Mouse (Mus musculus) embryo, embryonic 11 days (tissue): ENCODE data around the gene Gm12184.
"Not testable (repeated sequence)": the region's sequence is repeated elsewhere in the genome, so short reads cannot be mapped to it uniquely, and the experiment has no call there.

Experiments used
- DNase-seq: peaks from one replicate; pipeline ENCODE4 v3.0.0-alpha.2; 2015

Gm12184 gene

DNA sequence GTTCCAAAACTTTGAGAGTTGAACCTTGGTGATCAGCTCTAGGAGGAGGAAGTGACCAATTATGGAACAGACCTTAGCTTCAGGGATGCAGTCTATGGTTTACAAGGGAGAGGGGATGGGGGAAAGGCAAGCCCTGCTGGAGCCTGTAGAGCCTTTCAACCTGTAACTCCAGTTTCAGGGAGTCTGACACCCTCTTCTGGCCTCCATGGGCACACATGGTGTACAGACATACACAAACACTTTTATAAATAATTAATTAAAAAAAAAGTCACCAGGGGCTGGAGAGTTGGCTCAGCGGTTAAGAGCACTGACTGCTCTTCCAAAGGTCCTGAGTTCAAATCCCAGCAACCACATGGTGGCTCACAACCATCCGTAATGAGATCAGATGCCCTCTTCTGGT is 19.9 kb upstream of the Gm12184 start:
- not testable (repeated sequence) for DNase-seq

DNA sequence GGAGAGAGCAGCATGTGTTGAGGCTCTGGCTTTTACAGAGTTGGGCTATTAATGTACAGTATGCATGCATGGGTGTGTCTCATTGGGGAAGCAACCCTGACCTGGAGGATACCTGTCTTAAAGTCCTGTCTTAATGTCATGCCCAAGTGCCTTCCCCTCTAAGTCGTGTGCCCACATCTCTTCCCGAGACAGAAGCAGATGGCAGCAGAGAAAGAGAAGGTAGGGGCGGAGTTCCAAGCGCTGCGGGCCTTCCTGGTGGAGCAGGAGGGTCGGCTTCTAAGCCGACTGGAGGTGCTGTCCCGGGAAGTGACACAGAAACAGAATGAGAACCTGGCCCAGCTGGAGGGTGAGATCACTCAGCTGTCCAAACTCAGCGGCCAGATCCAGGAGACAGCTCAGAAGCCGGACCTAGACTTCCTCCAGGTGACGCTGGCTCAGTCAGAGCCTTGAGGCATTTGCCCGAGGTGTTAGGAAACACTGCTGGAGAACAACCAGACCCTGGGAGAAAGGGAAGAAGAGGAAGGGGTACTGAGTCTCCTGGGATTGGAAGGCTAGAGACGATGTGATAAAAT is 18.9 kb upstream of the Gm12184 start:
- DNase-seq, result no peak

GRCm38 (mm10) chr11:48844309-48844708 is 17.9 kb upstream of the Gm12184 start:
- no peak for DNase-seq

- DNase-seq, result no peak
Observed at GRCm38 (mm10) chr11:48843202-48843601, 16.7 kb upstream of the Gm12184 start.

- no peak for DNase-seq
Observed at GRCm38 (mm10) chr11:48842378-48842792, 15.9 kb upstream of the Gm12184 start.

DNA sequence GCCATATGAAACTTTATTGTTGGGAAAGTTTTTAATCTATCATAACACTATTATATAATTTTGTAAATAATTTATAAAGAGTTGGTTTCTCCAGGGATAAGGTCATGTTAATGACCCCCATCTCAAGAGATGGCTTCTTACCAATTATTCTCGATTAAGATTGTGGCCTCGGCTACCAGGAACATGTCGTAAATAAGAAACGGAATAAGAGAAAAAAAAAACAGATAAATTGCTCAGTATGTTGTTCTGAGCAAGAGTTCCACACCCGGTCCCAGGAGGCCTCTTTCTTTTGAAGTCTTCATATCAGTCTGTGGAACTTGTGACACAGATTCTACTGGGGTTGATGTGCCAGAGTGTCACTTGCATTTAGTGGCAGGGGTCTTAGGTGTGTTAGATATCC is 14.8 kb upstream of the Gm12184 start:
- no peak for DNase-seq

GRCm38 (mm10) chr11:48840805-48841204 is 14.3 kb upstream of the Gm12184 start:
- DNase-seq, result no peak

DNA sequence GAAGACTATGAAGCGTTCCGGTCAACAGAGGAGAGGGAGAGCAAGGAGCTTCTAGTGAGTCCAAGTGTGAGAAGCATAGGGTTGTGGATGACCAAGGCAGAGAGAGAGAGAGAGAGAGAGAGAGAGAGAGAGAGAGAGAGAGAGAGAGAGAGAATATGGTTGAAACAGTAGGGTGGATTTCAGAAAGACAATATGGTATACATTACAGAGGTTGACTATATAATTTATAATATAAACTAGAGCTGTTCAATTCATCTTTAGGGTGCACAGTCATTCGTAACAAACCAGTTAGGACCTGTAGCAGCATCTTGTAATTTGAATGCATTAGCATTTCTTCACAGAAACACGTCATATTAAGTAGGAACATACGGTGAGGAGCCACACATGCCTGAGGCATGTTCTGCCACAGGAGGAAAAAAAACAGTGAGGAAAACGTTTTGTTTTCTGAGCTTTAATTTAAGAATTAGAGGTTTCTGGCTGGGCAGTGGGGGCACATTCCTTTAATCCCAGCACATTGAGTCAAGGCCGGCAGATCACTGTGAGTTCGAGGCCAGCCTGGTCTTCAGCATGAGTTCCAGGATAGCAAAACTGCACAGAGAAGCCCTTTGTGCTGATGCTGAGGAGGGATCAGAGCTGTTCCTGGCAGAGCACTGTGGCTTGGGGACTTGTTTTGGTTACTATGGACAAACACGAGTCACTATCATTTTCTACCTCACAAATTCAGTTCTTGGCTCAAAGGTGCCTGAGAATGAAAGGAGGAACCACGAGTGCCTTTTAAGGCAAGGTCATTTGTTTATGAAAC is 12.6 kb upstream of the Gm12184 start:
- no peak for DNase-seq

DNA sequence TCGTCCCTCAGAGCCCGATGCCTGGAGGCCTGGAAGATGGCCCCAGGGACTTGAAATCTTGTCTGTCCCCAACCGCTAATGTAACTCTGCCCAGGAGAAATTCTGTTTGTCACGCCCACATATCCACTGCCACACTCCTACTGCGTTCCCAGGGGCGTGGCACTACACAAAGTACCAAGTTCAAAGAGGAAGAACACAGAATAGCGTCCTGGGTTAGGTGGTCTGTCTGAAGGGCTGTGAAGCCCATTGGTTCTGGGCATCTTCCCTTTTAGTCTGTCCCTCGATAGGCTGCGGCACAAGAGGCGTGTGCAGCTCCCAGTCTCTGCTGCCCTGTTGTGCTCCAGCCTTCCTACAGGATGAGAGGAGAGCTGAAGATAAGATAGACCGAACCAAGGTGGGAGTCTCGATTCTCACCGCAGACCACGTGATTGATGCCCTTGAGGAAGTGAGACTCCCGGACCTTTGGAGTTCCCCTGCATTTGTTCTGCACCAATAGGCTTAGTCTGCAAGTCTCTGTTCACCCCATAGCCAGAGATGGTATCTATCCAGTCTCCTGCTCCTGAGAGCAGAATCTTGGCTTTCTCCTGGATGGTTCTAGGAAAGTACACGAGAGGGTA is 11.8 kb upstream of the Gm12184 start:
- peak; percentile 42 for DNase-seq

DNA sequence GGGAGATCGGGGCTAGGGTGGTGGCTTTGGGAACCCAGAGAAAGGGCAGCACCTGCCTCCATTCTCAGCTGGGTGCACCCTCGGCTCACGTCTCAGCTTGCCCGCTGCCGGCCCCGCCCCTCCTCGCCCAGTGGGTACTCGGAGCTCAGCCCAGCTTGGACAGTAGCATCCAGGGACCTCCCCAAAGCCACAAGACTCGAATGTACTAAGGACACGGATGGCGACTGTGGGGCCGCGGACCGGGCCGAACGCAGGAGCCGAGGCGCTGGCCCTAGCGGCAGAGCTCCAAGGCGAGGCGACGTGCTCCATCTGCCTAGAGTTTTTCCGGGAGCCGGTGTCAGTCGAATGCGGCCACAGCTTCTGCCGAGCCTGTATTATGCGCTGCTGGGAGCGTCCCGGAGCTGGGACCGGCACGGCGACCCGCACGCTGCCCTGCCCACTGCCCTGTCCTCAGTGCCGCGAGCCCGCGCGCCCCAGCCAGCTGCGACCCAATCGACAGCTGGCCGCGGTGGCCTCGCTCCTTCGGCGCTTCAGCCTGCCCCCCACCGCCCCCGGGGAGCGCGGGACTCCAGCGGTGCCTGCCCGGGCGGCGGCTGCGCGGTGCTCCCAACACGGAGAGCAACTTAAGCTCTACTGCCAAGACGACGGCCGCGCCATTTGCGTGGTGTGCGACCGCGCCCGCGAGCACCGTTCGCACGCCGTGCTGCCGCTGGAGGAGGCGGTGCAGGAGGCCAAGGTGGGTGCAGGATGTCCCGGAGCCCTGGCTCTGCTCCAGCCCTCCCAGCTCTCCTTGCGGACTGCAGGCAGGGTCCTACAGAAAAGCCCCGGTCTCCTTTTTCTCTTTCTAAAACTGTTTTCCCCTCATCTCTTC is 11.1 kb upstream of the Gm12184 start:
- peak; percentile 68 for DNase-seq

DNA sequence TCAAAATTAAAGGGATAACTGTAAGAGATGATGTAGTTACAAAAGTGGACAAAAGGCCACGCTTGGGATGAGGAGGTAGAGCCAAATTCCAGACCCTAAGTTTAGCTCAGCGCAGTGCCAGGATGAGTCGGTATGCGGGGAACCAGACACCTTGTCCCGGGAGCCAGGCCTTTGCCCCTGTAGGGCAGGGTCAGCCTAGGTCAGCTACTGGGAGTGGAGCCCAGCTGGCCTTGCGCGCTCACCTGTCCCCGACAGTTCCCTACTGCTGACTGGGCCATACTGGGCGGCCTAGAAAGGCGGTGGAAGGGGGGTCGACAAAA is 10.5 kb upstream of the Gm12184 start:
- DNase-seq, result no peak

- no peak for DNase-seq
Observed at GRCm38 (mm10) chr11:48835923-48836322, 9.5 kb upstream of the Gm12184 start.

- DNase-seq, result peak; percentile 88
Observed at GRCm38 (mm10) chr11:48833731-48834639, 7.5 kb upstream of the Gm12184 start.

- DNase-seq, result no peak
Observed at GRCm38 (mm10) chr11:48833078-48833730, 6.7 kb upstream of the Gm12184 start.

DNA sequence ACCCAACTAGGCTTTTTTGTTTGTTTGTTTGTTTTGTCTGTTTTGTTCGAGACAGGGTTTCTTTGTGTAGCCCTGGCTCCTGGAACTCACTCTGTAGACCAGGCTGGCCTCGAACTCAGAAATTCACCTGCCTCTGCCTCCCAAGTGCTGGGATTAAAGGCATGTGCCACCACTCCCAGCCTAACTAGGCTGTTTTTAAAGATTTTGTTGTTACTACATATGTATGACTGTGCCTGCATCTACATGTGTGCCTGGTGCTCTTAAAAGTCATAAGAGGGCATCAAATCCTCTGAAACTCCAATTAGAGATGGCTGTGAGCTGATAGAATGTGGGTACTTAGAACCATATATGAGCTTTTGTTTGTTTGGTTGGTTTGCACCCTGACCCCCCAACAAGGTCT is 4.8 kb upstream of the Gm12184 start:
- no peak for DNase-seq

GRCm38 (mm10) chr11:48830279-48830678 is 3.8 kb upstream of the Gm12184 start:
- no peak for DNase-seq

DNA sequence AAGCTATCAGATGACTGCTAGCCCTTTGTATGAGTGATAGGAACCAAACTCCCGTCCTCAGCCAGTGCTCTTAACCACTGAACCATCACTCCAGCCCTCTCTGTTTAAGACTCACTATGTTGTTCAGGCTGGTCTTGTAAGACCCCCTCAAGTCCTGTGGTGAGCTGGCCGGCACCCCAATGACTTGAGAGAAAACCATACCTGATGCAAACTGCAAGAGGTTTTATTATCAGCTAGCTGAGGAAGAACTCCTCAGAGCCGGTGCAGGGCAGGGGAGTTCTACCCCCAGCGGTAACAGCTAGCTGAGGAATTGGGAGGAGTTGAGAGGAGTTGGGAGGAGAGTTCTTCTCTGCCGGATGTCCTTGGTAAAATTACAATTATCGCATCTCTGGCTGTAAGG is 1.5 kb upstream of the Gm12184 start:
- DNase-seq, result no peak

DNA sequence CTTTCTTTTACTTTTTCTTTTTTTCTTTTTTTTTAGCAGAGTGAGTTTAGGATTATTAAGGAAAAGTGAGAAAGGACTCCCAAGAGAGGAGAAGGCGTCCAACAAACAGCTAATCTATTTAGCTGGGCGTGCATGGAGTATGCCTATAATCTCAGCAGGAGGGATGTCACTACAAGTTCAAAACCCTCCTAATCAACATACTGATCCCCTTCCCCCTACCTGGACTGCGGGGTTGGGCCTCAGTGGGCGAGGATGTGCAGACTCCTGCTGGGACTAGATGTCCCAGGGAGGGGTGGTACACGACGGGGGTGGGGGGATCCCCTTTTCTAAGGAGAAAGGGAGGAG is 269 bp upstream of the Gm12184 start:
- DNase-seq, result peak; percentile 66

- DNase-seq, result no peak
Observed at GRCm38 (mm10) chr11:48824311-48824830, 2.1 kb downstream of the Gm12184 start.

GRCm38 (mm10) chr11:48823536-48823972 is 2.9 kb downstream of the Gm12184 start:
- DNase-seq, result peak; percentile 84

GRCm38 (mm10) chr11:48822768-48823512 is 3.5 kb downstream of the Gm12184 start:
- DNase-seq, result no peak
